In the genomic region with DNA sequence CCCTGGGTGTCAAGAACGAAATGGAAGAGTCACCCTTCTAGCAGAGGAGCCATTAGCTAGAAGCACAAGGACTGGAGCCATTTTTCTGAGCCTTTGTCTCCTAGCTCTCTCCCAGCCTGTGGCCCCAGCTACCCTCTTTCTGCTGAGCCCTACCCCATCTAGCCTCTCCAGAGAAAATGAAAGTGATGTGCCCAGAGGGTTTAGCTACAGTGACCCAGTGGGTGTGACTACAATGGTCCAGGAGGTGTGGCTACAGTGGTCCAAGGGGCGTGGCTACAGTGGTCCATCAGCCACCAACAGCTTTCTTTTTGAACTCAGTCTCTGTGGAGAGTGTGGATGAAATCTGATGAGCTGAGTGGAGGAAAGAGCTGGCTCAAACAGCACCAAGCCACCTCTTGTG, we compare ENCODE assay signal across 28 mouse cellular contexts. TPM values are rescaled to one million over a fixed set of nuclear protein-coding genes. Genes with fewer than 3 reads are reported as not detected.
DNase-seq lines count a peak whose midpoint lies in the region; ATAC-seq lines count a peak whose summit lies in the region.
"Had no signal": no experiment of that assay in that cellular context is flagged by ENCODE, and none has a peak within 500 bp of the region (broad histone marks: within the 10 kb centered on the region; RNA-seq: fewer than 3 reads in every experiment).

No protein-coding gene starts in this region.

- 0 out of 2 replicates have a peak, but pooled peaks have one; percentile 39 for ATAC-seq in megakaryocyte progenitor cell, adult 5-6 weeks (replicated peaks; ENCODE audit: poor library complexity)
- ATAC-seq in midbrain, embryonic 11.5 days (ENCODE audit: low FRiP score): no peak
- ATAC-seq: activated CD4-positive, CD25-positive, alpha-beta regulatory T cell, adult 4 months; forebrain, embryonic 13.5 days; hindbrain, embryonic 16.5 days; midbrain, embryonic 15.5 days had no signal

- H3K9me3 ChIP-seq in midbrain, embryonic 11.5 days (ENCODE audit: control insufficient read depth, low read length): no peaks in the 10 kb centered on the region
- H3K9me3 ChIP-seq: embryonic facial prominence, embryonic 12.5 days; forebrain, embryonic 13.5 days; heart, embryonic 12.5 days; limb, embryonic 12.5 days; liver, embryonic 13.5 days; lung, embryonic 15.5 days; midbrain, embryonic 15.5 days; neural tube, embryonic 15.5 days had no signal

- H3K4me3 ChIP-seq in midbrain, embryonic 11.5 days (ENCODE audit: low read depth, low read length): no peak overlapping the region
- H3K4me3 ChIP-seq: embryonic facial prominence, embryonic 12.5 days; erythroblast, embryonic 14.5 days; forebrain, embryonic 13.5 days; heart, embryonic 12.5 days; left cerebral cortex, adult 2 months; limb, embryonic 12.5 days; liver, embryonic 13.5 days; lung, embryonic 15.5 days; midbrain, embryonic 15.5 days; neural tube, embryonic 15.5 days had no signal

- H3K27me3 ChIP-seq in midbrain, embryonic 11.5 days (ENCODE audit: control insufficient read depth, insufficient read depth, low read length): no peaks in the 10 kb centered on the region
- H3K27me3 ChIP-seq: embryonic facial prominence, embryonic 12.5 days; forebrain, embryonic 13.5 days; limb, embryonic 12.5 days; liver, embryonic 13.5 days; lung, embryonic 15.5 days; midbrain, embryonic 15.5 days; neural tube, embryonic 15.5 days had no signal

- no peak overlapping the region for H3K27ac ChIP-seq in midbrain, embryonic 11.5 days (ENCODE audit: low read depth, low read length)
- H3K27ac ChIP-seq: embryonic facial prominence, embryonic 12.5 days; forebrain, embryonic 13.5 days; left cerebral cortex, adult 2 months; limb, embryonic 12.5 days; liver, embryonic 13.5 days; lung, embryonic 15.5 days; midbrain, embryonic 15.5 days; neural tube, embryonic 15.5 days had no signal

- no peak overlapping the region for H3K9ac ChIP-seq in midbrain, embryonic 11.5 days (ENCODE audit: low read length)
- H3K9ac ChIP-seq: embryonic facial prominence, embryonic 12.5 days; forebrain, embryonic 13.5 days; heart, embryonic 12.5 days; limb, embryonic 12.5 days; liver, embryonic 13.5 days; lung, embryonic 15.5 days; midbrain, embryonic 15.5 days; neural tube, embryonic 15.5 days had no signal

- H3K4me2 ChIP-seq in midbrain, embryonic 11.5 days: no peak overlapping the region
- H3K4me2 ChIP-seq: embryonic facial prominence, embryonic 12.5 days; forebrain, embryonic 13.5 days; heart, embryonic 12.5 days; limb, embryonic 12.5 days; liver, embryonic 13.5 days; lung, embryonic 15.5 days; midbrain, embryonic 15.5 days; neural tube, embryonic 15.5 days had no signal

- peak; percentile 35 for DNase-seq in 3134 (ENCODE audit: extremely low read depth, insufficient read length, low spot score)
- DNase-seq in 3T3-L1 (ENCODE audit: low read depth, low spot score): peak; percentile 61
- peak; percentile 29 for DNase-seq in R1 (ENCODE audit: low read depth, low spot score)
- no peak for DNase-seq in layer of hippocampus, postnatal 25 days (ENCODE audit: extremely low spot score in 1 of 2, low spot score in 1 of 2)
- no peak for DNase-seq in midbrain, embryonic 11.5 days (ENCODE audit: low spot score, missing footprints)
- no peak for DNase-seq in cerebellum, adult 9-10 months
- DNase-seq: adrenal gland, postnatal 14 days; cerebellum, adult 11 months; cerebellum, postnatal 25 days; gastrocnemius, postnatal 10 days; heart, adult 11 months; heart, postnatal 36 days; kidney, adult 11 months; kidney, postnatal 25 days; liver, embryonic 13.5 days; right cerebral cortex, postnatal 4 days had no signal

- 40% methylated on average over 2 of the region's 2 CpGs for WGBS in midbrain, embryonic 11.5 days

- no peaks in the 10 kb centered on the region for H3K4me1 ChIP-seq in midbrain, embryonic 11.5 days (ENCODE audit: control insufficient read depth, insufficient read depth, low read length)
- H3K4me1 ChIP-seq: embryonic facial prominence, embryonic 12.5 days; forebrain, embryonic 13.5 days; heart, embryonic 12.5 days; limb, embryonic 12.5 days; liver, embryonic 13.5 days; lung, embryonic 15.5 days; midbrain, embryonic 15.5 days; neural tube, embryonic 15.5 days had no signal

- no peaks in the 10 kb centered on the region for H3K36me3 ChIP-seq in midbrain, embryonic 11.5 days (ENCODE audit: control insufficient read depth, insufficient read depth, low read length)
- H3K36me3 ChIP-seq: embryonic facial prominence, embryonic 12.5 days; heart, embryonic 12.5 days; limb, embryonic 12.5 days; liver, embryonic 13.5 days; lung, embryonic 15.5 days; midbrain, embryonic 15.5 days; neural tube, embryonic 15.5 days had no signal

RNA-seq across cellular contexts. Expression of a gene that starts 53.9 kb away (rescaled TPM):
- total RNA-seq in megakaryocyte progenitor cell, adult 5-6 weeks (2015): 27.9 and 31.9 TPM in 2 replicates
- total RNA-seq in megakaryocyte progenitor cell, adult 5-6 weeks (2017): 15.5 and 16.8 TPM in 2 replicates
- total RNA-seq in layer of hippocampus, postnatal 25 days (2021): 10 to 100 TPM; 24.4 to 39.0 TPM
- 36.1 and 37.5 TPM in 2 replicates for polyA plus RNA-seq in midbrain, embryonic 11.5 days (2014; fragmentation: Nextera tagmentation; extraction: Ambion mirVana)

Comparison
In these comparisons a context has a peak if more than half of its experiments do, and no peak if none do; other contexts are left out.
1. DNase-seq: peak in 3134 (single experiment), 3T3-L1 (single experiment) and R1 (single experiment); none in layer of hippocampus, postnatal 25 days (0 of 2), midbrain, embryonic 11.5 days (single experiment) and cerebellum, adult 9-10 months (single experiment).